Comparison of ENCODE assay signal across 8 mouse cellular contexts in genomic region chr17:33956336-33956735, GRCm38 (mm10). TPM values are rescaled to one million over a fixed set of nuclear protein-coding genes. Genes with fewer than 3 reads are reported as not detected.
DNase-seq lines count a peak whose midpoint lies in the region; ATAC-seq lines count a peak whose summit lies in the region.

No protein-coding gene starts in this region.

- no peak for ATAC-seq in heart, embryonic 15.5 days (replicated peaks; ENCODE audit: insufficient number of reproducible peaks, insufficient read depth, low FRiP score, low read depth)
- no peak for ATAC-seq in midbrain, embryonic 11.5 days (ENCODE audit: low FRiP score)

- 6% methylated on average over 10 of the region's 10 CpGs for WGBS in heart, embryonic 15.5 days
- WGBS in hindbrain, embryonic 10.5 days: 10% methylated on average over 10 of the region's 10 CpGs
- 9% methylated on average over 10 of the region's 10 CpGs for WGBS in midbrain, embryonic 11.5 days

- H3K4me3 ChIP-seq in heart, embryonic 15.5 days: peak overlapping the region; percentile 84
- H3K4me3 ChIP-seq in hindbrain, embryonic 10.5 days: peak overlapping the region; percentile 96
- H3K4me3 ChIP-seq in midbrain, embryonic 11.5 days (ENCODE audit: low read depth, low read length): peak overlapping the region; percentile 98

- no peaks in the 10 kb centered on the region for H3K9me3 ChIP-seq in heart, embryonic 15.5 days (replicated peaks)
- H3K9me3 ChIP-seq in hindbrain, embryonic 10.5 days: no peaks in the 10 kb centered on the region
- no peaks in the 10 kb centered on the region for H3K9me3 ChIP-seq in midbrain, embryonic 11.5 days (ENCODE audit: control insufficient read depth, low read length)

- DNase-seq in heart, adult 18-20 months: no peak
- DNase-seq in NIH3T3 (ENCODE audit: low read depth): peak; percentile 35
- DNase-seq in hindbrain, embryonic 10.5 days (ENCODE audit: low spot score): no peak
- DNase-seq in midbrain, embryonic 11.5 days (ENCODE audit: low spot score, missing footprints): no peak
- no peak for DNase-seq in c-Kit-positive CD71-positive TER-119-positive erythroid progenitor cells, embryonic 14.5 days (ENCODE audit: low spot score)
- DNase-seq in layer of hippocampus, postnatal 14 days (ENCODE audit: low spot score in 2 of 2): no peak
- no peak for DNase-seq in layer of hippocampus, postnatal 36 days

- H3K4me2 ChIP-seq in heart, embryonic 15.5 days: peak overlapping the region; percentile 74
- peak overlapping the region; percentile 78 for H3K4me2 ChIP-seq in midbrain, embryonic 11.5 days

- H3K36me3 ChIP-seq in heart, embryonic 15.5 days: peaks cover 51% of the 10 kb centered on the region
- H3K36me3 ChIP-seq in hindbrain, embryonic 10.5 days: peaks cover 69% of the 10 kb centered on the region
- peaks cover 24% of the 10 kb centered on the region for H3K36me3 ChIP-seq in midbrain, embryonic 11.5 days (ENCODE audit: control insufficient read depth, insufficient read depth, low read length)

- no peaks in the 10 kb centered on the region for H3K27me3 ChIP-seq in heart, embryonic 15.5 days
- H3K27me3 ChIP-seq in hindbrain, embryonic 10.5 days (ENCODE audit: insufficient read depth, poor library complexity, severe bottlenecking): no peaks in the 10 kb centered on the region
- H3K27me3 ChIP-seq in midbrain, embryonic 11.5 days (ENCODE audit: control insufficient read depth, insufficient read depth, low read length): no peaks in the 10 kb centered on the region

- H3K9ac ChIP-seq in heart, embryonic 15.5 days: peak overlapping the region; percentile 72
- H3K9ac ChIP-seq in midbrain, embryonic 11.5 days (ENCODE audit: low read length): peak overlapping the region; percentile 82

- peaks cover 38% of the 10 kb centered on the region for H3K4me1 ChIP-seq in heart, embryonic 15.5 days (replicated peaks)
- peaks cover 44% of the 10 kb centered on the region for H3K4me1 ChIP-seq in hindbrain, embryonic 10.5 days (replicated peaks)
- H3K4me1 ChIP-seq in midbrain, embryonic 11.5 days (ENCODE audit: control insufficient read depth, insufficient read depth, low read length): peaks cover 38% of the 10 kb centered on the region

- peak overlapping the region; percentile 87 for H3K27ac ChIP-seq in heart, embryonic 15.5 days
- H3K27ac ChIP-seq in hindbrain, embryonic 10.5 days: peak overlapping the region; percentile 97
- no peak overlapping the region for H3K27ac ChIP-seq in midbrain, embryonic 11.5 days (ENCODE audit: low read depth, low read length)

RNA-seq across cellular contexts. Expression of gene Rps18, which starts 0.5 kb away (rescaled TPM):
- 847 and 935 TPM in 2 replicates for polyA plus RNA-seq in heart, embryonic 15.5 days (2015; fragmentation: Nextera tagmentation; extraction: Ambion mirVana)
- 100 to 1,000 TPM; 419 to 435 TPM for total RNA-seq in heart, adult 18-20 months (2021)
- polyA plus RNA-seq in hindbrain, embryonic 10.5 days (2016; fragmentation: Nextera tagmentation; extraction: Ambion mirVana): 1,286 and 1,579 TPM in 2 replicates
- 1,159 and 1,302 TPM in 2 replicates for polyA plus RNA-seq in midbrain, embryonic 11.5 days (2014; fragmentation: Nextera tagmentation; extraction: Ambion mirVana)
- 100 to 1,000 TPM; 356 to 380 TPM for total RNA-seq in layer of hippocampus, postnatal 14 days (2021)
- 100 to 1,000 TPM; 327 to 330 TPM for total RNA-seq in layer of hippocampus, postnatal 36 days (2021)

RNA-seq across cellular contexts. Expression of gene Vps52, which starts 0.7 kb away (rescaled TPM):
- polyA plus RNA-seq in heart, embryonic 15.5 days (2015; fragmentation: Nextera tagmentation; extraction: Ambion mirVana): 35.5 and 44.7 TPM in 2 replicates
- total RNA-seq in heart, adult 18-20 months (2021): 10 to 100 TPM; 36.8 to 39.7 TPM
- 55.0 and 63.9 TPM in 2 replicates for polyA plus RNA-seq in hindbrain, embryonic 10.5 days (2016; fragmentation: Nextera tagmentation; extraction: Ambion mirVana)
- polyA plus RNA-seq in midbrain, embryonic 11.5 days (2014; fragmentation: Nextera tagmentation; extraction: Ambion mirVana): 36.3 and 36.5 TPM in 2 replicates
- total RNA-seq in layer of hippocampus, postnatal 14 days (2021): 10 to 100 TPM; 78.5 to 84.4 TPM
- total RNA-seq in layer of hippocampus, postnatal 36 days (2021): 10 to 100 TPM; 80.0 to 84.8 TPM

RNA-seq across cellular contexts. Expression of gene B3galt4, which starts 5.0 kb away (rescaled TPM):
- polyA plus RNA-seq in heart, embryonic 15.5 days (2015; fragmentation: Nextera tagmentation; extraction: Ambion mirVana): 5.1 and 6.5 TPM in 2 replicates
- 1 to 10 TPM; 1.3 to 1.8 TPM for total RNA-seq in heart, adult 18-20 months (2021)
- 4.3 and 6.5 TPM in 2 replicates for polyA plus RNA-seq in hindbrain, embryonic 10.5 days (2016; fragmentation: Nextera tagmentation; extraction: Ambion mirVana)
- 3.4 and 4.2 TPM in 2 replicates for polyA plus RNA-seq in midbrain, embryonic 11.5 days (2014; fragmentation: Nextera tagmentation; extraction: Ambion mirVana)
- total RNA-seq in layer of hippocampus, postnatal 14 days (2021): 1 to 10 TPM; 5.4 to 6.8 TPM
- 1 to 10 TPM; 4.5 to 6.2 TPM for total RNA-seq in layer of hippocampus, postnatal 36 days (2021)

RNA-seq across cellular contexts. Expression of gene Wdr46, which starts 15.9 kb away (rescaled TPM):
- 16.3 and 24.1 TPM in 2 replicates for polyA plus RNA-seq in heart, embryonic 15.5 days (2015; fragmentation: Nextera tagmentation; extraction: Ambion mirVana)
- 10 to 100 TPM; 10.3 to 10.9 TPM for total RNA-seq in heart, adult 18-20 months (2021)
- 47.0 and 51.8 TPM in 2 replicates for polyA plus RNA-seq in hindbrain, embryonic 10.5 days (2016; fragmentation: Nextera tagmentation; extraction: Ambion mirVana)
- polyA plus RNA-seq in midbrain, embryonic 11.5 days (2014; fragmentation: Nextera tagmentation; extraction: Ambion mirVana): 27.4 and 28.9 TPM in 2 replicates
- 10 to 100 TPM; 17.5 to 18.5 TPM for total RNA-seq in layer of hippocampus, postnatal 14 days (2021)
- total RNA-seq in layer of hippocampus, postnatal 36 days (2021): 10 to 100 TPM; 15.9 to 17.9 TPM

RNA-seq across cellular contexts. Expression of gene Pfdn6, which starts 16.2 kb away (rescaled TPM):
- 112 and 115 TPM in 2 replicates for polyA plus RNA-seq in heart, embryonic 15.5 days (2015; fragmentation: Nextera tagmentation; extraction: Ambion mirVana)
- 10 to 100 TPM; 69.9 to 76.1 TPM for total RNA-seq in heart, adult 18-20 months (2021)
- polyA plus RNA-seq in hindbrain, embryonic 10.5 days (2016; fragmentation: Nextera tagmentation; extraction: Ambion mirVana): 228 TPM in 2 replicates
- 206 and 208 TPM in 2 replicates for polyA plus RNA-seq in midbrain, embryonic 11.5 days (2014; fragmentation: Nextera tagmentation; extraction: Ambion mirVana)
- total RNA-seq in layer of hippocampus, postnatal 14 days (2021): 10 to 100 TPM; 89.3 to 93.4 TPM
- total RNA-seq in layer of hippocampus, postnatal 36 days (2021): 10 to 100 TPM; 85.6 to 91.8 TPM
